Mouse (Mus musculus) lung, postnatal 25 days (tissue): ENCODE data around the gene Sh3gl2.

Source experiments
- DNase-seq: peaks from one replicate; pipeline ENCODE4 v3.0.0; 2022; ENCODE audit warnings: low spot score

Sh3gl2 gene

GRCm38 (mm10) chr4:85205071-85205635 lies at the start of gene Sh3gl2:
Sh3gl2 (plus strand) TSS chr4:85205126.
- peak; percentile 26 for DNase-seq

GRCm38 (mm10) chr4:85161156-85161555 lies 43.8 kb upstream of the Sh3gl2 start:
- no peak for DNase-seq

GRCm38 (mm10) chr4:85162468-85163312 lies 42.2 kb upstream of the Sh3gl2 start:
- no peak for DNase-seq

- no peak for DNase-seq
These were observed 41.7 kb upstream of the Sh3gl2 start for GRCm38 (mm10) chr4:85163313-85163615.

DNA sequence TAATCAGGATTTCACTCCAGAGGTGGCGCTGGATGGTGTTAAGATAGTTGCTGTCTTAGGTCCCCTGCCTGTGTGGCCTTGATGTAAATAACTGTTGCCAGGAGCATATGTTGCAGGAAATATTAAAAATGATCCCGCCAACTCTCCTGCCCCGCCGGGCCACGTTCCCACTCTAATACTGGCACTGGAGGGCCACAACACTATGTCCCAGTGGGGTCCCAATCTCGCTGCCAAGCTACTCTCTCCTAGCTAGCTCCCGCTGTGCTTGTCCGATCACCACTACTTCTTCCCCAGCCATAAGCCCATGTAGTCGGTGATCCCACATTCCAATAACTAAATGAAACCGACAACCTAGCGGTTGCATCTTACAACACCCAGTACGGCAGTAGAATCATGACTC lies 36.9 kb upstream of the Sh3gl2 start:
- no peak for DNase-seq

DNA sequence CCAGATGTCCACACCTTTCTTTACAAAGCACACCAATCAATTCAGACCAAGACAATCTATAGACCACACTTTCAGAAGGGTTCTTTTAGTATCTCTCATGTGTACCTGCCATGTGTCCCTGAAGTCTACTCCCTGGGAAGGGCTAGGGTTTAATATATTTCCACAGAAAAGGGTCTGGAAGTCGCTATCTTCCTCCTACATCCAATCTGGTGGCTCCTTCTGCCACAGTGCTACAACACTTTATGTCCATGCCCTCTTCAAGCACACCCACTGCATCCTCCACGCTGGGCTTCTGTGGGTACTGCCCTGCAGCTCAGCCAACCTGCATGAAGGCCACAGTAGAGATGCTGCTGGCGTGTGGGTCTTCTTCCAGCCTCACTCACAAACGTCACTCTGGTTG lies 29.5 kb upstream of the Sh3gl2 start:
- no peak for DNase-seq

DNA sequence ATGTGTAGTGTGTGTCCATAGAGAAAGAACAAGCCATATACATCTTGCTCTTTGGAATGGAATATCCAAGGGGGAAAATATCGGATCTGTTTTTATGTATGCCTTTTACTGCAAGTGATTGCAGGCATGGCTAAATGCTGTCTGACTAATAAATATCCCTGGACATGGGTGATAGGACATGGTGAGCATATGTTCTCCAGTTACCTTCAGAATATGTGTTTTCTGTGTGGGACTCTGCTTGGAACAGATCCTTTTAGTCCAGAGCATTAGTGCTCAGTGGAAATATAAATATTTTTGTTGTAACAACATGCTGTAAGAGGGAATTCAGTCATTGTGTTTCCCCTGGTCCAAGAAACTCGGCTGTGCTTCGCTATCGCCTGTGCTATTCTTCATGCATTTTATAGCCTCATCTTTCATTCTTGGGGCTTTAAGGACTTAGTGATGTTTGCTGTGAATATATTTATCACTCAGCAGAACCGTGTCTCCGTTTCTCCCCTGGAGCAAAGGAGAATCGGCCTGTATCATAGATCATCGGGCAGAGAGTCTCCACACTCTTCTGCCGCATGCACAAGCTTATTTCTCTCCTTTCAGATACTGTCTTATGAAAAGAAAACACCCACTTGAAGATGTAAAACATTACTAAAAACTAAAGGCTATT lies 26.4 kb upstream of the Sh3gl2 start:
- DNase-seq, result no peak

- DNase-seq, result no peak
These were observed 18.9 kb upstream of the Sh3gl2 start for GRCm38 (mm10) chr4:85186011-85186410.

- no peak for DNase-seq
These were observed 8.7 kb upstream of the Sh3gl2 start for GRCm38 (mm10) chr4:85196201-85196600.

DNA sequence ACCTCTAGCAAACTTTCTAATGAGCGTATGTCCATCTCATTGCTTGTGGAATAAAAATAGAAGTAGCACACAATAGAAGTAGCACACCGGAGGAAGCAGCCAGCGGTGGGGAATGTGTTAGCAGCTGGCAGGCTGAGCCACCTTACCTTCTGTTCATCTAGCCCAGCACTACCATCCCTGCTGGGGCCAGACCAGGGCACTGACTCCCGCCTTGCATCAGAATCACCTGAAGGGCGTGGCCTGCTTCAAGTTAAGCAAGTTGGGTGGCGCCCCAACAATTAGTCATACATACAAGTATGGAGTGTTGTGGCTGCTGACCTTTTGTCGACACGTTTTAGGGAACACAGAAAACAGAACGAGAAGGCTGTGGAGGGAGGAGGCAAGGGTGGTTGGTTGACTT lies 6.5 kb upstream of the Sh3gl2 start:
- DNase-seq, result no peak

- no peak for DNase-seq
These were observed 2.3 kb upstream of the Sh3gl2 start for GRCm38 (mm10) chr4:85202582-85202981.

DNA sequence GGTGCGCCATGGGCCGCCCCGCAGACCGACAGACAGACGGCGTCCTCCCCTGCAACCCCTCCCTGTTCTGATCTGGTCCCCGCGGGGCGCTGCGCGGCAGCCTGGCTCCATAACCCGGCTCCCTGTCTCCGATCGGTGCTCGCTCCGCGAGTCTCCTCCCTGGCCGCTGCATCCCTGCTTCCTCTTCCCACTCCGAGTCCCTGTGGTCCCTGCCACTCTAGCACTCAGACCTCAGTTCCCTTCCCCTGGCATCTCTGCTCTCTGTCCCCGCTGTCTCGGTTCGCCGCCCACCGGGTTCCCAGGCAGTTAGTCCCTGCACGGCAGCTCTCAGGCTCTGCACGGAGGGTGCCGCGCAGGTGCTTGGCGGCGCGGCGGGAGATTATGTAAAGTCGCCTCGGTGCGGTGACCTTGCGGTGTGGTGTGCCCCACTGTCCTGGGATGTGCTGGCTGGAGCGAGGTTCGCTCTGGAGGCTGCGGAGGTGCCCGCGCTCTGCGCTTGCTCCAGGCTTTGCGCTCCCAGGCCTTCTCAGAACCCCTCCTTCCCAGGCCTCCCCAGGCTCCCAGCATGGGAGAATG lies 798 bp downstream of the Sh3gl2 start:
- no peak for DNase-seq

DNA sequence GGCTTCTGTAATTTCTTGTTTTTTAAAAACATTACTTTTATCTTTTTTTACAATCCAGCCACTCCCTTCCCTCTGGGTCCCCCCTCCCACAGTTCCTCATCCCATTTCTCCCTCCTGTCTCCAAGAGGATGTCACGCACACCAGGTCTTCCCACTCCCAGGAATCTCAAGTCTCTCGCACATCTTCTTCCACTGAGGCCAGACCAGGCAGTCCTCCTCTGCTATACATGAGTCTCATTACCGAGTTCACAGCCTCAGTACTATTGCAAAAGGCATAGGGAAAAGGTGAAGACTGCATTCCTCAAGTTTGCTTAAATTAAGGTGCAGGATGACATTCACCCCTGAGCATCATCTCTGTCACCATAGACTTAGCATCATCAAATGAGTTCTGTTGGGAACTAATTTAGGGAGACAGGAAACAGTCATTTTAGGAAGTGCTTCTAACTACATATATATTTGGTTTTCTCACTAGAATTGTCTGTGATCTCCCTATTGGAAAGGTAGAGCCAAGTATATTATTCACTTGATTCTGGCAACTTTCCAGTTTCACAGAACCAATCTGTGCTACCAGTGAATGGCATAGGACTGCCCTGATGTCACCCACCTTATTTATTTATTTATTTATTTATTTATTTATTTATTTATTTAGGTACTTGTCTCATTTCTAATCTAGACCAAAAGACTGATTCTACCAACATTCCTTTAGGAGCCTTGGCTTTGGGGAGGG lies 1.9 kb downstream of the Sh3gl2 start:
- DNase-seq, result no peak

DNA sequence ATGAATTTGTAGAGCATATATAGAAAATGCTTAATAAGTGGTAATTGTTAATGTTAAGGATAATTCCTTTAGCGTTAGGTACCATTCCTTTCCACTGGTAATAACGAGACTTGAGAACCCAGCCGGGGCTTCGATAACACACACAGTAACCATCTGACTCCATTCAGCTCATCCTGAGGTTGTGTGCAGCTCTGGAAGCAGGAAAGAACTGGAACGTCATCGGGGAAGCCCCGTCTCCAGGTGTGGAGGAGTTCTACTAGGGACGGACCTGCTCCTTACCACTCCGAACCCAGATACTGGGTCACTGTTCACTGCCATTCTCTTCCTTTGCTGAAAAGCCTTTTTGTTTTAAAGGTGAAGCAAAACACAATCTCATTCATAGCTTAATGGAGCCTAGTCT lies 2.6 kb downstream of the Sh3gl2 start:
- DNase-seq, result no peak

GRCm38 (mm10) chr4:85208531-85208930 lies 3.6 kb downstream of the Sh3gl2 start:
- no peak for DNase-seq

DNA sequence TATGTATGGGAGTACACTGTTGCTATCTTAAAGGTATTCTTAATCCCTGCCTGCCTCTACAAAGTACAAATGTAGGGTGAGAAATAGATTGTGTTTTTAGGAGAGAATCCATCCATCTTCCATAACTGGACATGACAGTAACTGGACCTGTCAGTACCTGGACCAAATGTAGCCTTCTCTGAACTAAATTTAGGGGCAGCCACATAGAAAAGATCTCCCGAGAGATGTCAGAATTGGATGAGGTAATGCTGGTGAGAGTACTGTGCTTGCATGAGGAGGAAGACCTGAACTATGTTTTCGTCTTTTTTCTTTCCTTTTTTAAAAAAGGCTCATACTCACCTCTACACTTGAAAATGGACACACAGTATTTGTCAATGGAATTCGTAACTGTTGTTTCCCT lies 6.0 kb downstream of the Sh3gl2 start:
- DNase-seq, result no peak

DNA sequence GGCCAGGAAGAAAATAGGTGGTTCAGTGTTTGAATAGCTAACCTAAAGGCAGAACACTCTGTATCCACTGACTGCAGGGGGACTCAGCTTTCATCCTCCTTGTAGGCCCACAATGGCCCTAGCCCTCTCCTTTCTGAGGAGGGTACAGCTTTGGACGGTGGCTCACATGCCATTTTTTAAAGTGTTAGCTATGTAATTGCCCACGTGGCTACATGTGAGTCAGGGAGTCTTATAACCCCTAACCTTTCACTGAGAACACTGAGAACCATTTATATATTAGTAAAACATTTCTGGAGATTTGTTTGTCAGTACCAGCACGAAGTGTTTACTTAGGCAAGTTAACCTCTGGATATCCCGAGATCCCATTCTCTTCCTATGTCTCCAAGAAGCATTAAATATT lies 12.1 kb downstream of the Sh3gl2 start:
- no peak for DNase-seq

- DNase-seq, result no peak
These were observed 17.8 kb downstream of the Sh3gl2 start for GRCm38 (mm10) chr4:85222716-85223115.

DNA sequence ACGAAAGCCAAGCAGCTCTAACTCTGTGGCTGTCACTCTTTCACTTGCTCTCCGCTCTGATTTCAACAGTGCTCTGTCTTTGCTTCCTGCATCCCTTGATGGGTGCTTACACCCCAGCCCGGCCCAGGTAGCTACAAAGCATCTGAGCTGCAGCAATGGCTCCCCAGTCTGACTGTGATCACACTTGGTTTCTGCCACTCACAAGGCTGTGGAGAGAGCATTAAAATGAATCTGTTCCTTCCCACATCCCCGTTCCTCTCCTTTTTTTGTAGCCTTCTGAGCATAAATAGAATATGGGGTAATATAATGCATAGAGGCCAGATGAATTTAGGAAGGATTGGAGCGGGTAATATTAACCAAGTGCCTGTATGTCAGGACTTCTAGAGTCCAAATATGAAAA lies 21.8 kb downstream of the Sh3gl2 start:
- no peak for DNase-seq

DNA sequence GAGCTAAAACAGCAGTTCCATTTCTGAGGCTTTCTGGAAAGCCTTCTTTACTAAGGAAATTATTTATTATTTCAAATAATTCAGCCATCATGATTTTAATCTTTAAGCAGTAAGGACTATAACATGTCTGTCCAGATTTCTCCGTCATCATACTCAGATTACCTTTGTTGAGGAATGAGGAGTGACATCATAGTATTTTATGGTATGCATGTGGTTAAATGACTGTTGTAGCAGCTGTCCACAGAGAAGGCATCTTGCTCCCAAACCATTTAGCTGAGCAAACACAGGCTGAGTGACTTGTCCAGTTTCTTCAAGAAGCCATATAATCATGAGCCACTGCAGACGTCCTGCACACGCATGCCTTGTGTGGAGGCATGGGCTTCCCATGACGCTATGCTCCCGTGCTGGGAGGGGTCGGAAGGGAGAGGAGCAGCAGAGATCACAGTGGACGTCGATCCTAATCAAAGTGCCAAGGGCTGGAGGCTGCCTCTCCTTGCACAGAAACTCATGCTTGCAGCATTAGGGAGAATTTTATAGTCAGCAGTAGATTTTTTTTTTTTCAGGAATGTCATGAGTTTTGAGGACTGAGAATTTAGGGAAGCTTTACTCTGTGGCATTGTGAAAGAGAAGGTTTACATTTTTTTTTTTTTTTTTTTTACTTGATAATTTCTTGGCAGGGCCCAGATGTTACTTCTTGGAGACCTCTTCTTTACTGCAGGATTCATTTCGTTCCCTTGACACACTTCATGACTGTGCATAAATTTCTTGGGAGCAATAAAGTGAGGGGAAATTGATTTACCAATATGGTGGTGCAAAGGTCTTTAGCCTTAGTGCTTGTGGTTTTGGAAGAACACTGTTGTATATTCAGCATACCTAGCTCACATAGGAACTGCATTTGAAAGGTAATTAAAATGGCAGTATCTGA lies 23.0 kb downstream of the Sh3gl2 start:
- DNase-seq, result no peak

DNA sequence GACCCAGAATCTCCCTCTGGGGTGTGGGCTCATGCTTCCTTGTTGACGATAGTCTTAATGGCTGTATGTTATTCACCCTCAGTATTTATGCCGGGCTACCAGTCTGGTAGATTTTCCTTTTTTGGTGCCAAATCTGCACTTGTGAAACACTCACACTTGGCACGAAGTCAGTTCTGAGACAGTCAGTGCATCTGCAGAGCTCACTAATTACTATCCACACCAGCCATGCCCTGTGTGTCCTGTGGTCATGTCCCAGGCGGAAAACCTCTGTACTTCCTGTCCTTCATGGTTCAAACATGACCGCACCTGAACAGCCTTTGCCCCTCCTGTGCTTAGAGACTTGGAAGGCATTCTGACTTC lies 23.6 kb downstream of the Sh3gl2 start:
- DNase-seq, result no peak
